Mouse (Mus musculus): ENCODE results near the gene Fam219b. TPM values are rescaled to one million over a fixed set of nuclear protein-coding genes. Genes with fewer than 3 reads are reported as not detected.

Gene Fam219b
- polyA plus RNA-seq, 1 experiment from 2014 or later = 10.6 TPM

GRCm38 (mm10) chr9:57504891-57505290 lies 32.4 kb upstream of the Fam219b start:
- Histone ChIP-seq H3K9ac (no peak overlapping the region), H3K27ac (peak overlapping the region; percentile 91), H3K9me3 (replicated peaks) (no peaks in the 10 kb centered on the region), H3K4me1 (replicated peaks) (peaks cover 46% of the 10 kb centered on the region), H3K27me3 (peaks cover 51% of the 10 kb centered on the region), H3K4me3 (peak overlapping the region; percentile 52; the same call in 1 of the 2 replicates), H3K4me2 (peak overlapping the region; percentile 94), H3K36me3 (no peaks in the 10 kb centered on the region)
- ATAC-seq (replicated peaks; ENCODE audit: insufficient number of reproducible peaks, insufficient read depth, low FRiP score, low read depth) = no peak
- WGBS = 51% methylated on average over 10 of the region's 10 CpGs

DNA sequence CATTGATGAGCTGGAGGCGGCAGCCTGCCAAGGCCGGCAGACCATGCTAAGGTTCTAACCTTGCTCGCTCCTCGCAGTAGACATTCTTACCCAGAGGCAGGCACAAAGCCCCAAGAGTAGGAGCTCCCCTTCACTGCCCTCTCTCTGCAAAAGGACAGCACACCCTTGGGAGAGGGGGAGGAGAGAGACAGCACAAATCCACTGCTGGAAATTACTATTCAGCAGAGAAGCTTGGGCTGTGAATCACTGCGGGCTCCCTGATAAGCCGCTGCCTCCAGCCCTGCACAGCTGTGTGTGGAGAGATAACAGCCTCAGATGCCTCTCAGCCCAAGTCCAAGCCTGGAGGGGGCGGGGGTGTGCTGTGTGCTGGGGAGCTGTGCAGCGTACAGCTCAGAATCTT lies 31.6 kb upstream of the Fam219b start:
- Histone ChIP-seq H3K4me1 (replicated peaks) (peaks cover 46% of the 10 kb centered on the region), H3K27me3 (peaks cover 43% of the 10 kb centered on the region), H3K4me3 (peak overlapping the region; percentile 21), H3K36me3 (no peaks in the 10 kb centered on the region), H3K9ac (peak overlapping the region; percentile 33; the same call in 1 of the 2 replicates), H3K4me2 (peak overlapping the region; percentile 94), H3K9me3 (replicated peaks) (no peaks in the 10 kb centered on the region), H3K27ac (peak overlapping the region; percentile 91)
- ATAC-seq (replicated peaks; ENCODE audit: insufficient number of reproducible peaks, insufficient read depth, low FRiP score, low read depth) = peak; percentile 90
- 2% methylated on average over 8 of the region's 8 CpGs for WGBS

DNA sequence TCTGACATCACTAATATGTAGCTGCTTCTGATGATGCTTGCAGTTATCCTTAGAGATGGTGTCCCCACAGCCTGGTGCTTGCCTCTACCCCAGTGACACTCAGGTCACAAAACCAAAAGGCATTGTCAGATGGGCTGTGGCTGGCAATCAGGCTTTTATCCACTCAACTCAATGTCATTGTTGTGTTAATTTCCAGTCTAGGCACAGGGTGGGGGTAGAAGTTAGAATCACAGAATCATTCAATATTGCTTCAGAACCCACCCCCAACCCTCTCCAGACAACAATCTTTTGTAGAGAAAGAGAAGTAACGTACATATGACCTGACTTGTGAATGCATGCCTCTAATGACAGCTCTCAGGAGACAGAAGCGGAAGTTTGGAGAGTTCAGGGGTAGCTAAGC lies 26.8 kb upstream of the Fam219b start:
- Histone ChIP-seq H3K27ac (no peak overlapping the region), H3K9me3 (replicated peaks) (no peaks in the 10 kb centered on the region), H3K27me3 (no peaks in the 10 kb centered on the region), H3K4me3 (no peak overlapping the region), H3K4me1 (replicated peaks) (peaks cover 9% of the 10 kb centered on the region), H3K36me3 (no peaks in the 10 kb centered on the region), H3K4me2 (no peak overlapping the region), H3K9ac (no peak overlapping the region)
- 69% methylated on average over 2 of the region's 2 CpGs for WGBS
- no peak for ATAC-seq (replicated peaks; ENCODE audit: insufficient number of reproducible peaks, insufficient read depth, low FRiP score, low read depth)

GRCm38 (mm10) chr9:57517113-57517512 lies 20.2 kb upstream of the Fam219b start:
- Histone ChIP-seq H3K4me3 (no peak overlapping the region), H3K4me1 (replicated peaks) (peaks cover 2% of the 10 kb centered on the region; the same call in 1 of the 2 replicates), H3K36me3 (no peaks in the 10 kb centered on the region), H3K27ac (no peak overlapping the region), H3K27me3 (no peaks in the 10 kb centered on the region), H3K9ac (no peak overlapping the region), H3K4me2 (no peak overlapping the region), H3K9me3 (replicated peaks) (no peaks in the 10 kb centered on the region)
- WGBS = 8% methylated on average over 3 of the region's 3 CpGs
- no peak for ATAC-seq (replicated peaks; ENCODE audit: insufficient number of reproducible peaks, insufficient read depth, low FRiP score, low read depth)

- no peaks in the 10 kb centered on the region for H3K27me3 ChIP-seq
- no peaks in the 10 kb centered on the region for H3K36me3 ChIP-seq
- peak; percentile 3; the same call in 1 of the 2 replicates for ATAC-seq (replicated peaks; ENCODE audit: insufficient number of reproducible peaks, insufficient read depth, low FRiP score, low read depth)
- H3K9me3 ChIP-seq (replicated peaks) = no peaks in the 10 kb centered on the region
- H3K27ac ChIP-seq = peak overlapping the region; percentile 98
- peak overlapping the region; percentile 62 for H3K4me2 ChIP-seq
- H3K4me3 ChIP-seq = peak overlapping the region; percentile 79
- WGBS = 27% methylated on average over 16 of the region's 16 CpGs
- H3K9ac ChIP-seq = peak overlapping the region; percentile 96
- H3K4me1 ChIP-seq (replicated peaks) = peaks cover 30% of the 10 kb centered on the region
These were observed 16.8 kb upstream of the Fam219b start for GRCm38 (mm10) chr9:57520375-57521055.

DNA sequence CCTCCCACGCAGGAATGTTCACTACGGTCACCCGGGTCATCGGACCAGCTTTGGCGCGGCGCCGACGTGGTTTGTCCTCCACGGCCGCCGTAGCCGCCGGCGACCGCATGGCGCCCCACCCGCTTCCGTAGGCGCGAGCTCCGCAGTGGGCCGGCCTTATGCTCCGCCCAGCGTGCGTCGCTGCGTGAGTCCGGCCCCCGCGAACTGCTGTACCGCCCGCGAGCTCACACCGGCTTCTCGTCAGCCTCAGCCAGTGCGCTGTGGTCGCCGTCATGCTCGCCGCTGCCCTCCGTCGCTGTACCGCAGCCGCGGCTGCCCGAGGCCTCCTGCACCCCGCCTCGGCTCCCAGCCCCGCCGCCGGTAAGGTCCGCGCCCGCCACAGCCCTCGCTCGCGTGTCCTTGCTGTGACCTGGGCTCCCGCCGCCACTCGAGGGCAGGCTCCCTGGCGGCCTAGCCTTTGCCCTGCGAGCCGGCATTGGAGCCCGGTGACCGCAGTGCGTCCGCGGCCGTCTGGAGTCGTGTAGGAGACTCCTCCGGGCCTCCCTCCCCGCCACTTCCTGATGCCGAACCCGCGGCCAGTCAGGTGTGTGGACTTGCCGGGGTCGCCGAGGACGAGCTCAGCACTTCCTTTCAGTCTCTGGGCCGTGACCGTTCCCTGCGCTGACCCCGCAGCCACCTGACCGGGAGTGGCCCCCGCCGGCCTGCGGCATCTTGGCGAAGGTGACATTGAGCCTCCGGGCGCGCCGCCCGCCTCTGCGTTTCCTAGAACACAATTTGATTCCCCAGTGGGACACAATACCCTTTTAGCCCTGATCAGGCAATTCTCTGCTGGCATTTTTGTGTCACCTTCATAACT lies 16.0 kb upstream of the Fam219b start, which contains the start of gene Cox5a:
Gene Cox5a, plus strand, starts transcription at position 219 of the 856 bp plus-strand sequence.
- H3K9me3 ChIP-seq (replicated peaks) = no peaks in the 10 kb centered on the region
- peak within 1 kb of the TSS; percentile 62 for H3K4me2 ChIP-seq
- peak; percentile 98 for ATAC-seq (replicated peaks; ENCODE audit: insufficient number of reproducible peaks, insufficient read depth, low FRiP score, low read depth)
- peak within 1 kb of the TSS; percentile 79 for H3K4me3 ChIP-seq
- WGBS = under 1% methylated on average over 95 of the region's 95 CpGs
- peak within 1 kb of the TSS; percentile 98 for H3K27ac ChIP-seq
- H3K9ac ChIP-seq = peak within 1 kb of the TSS; percentile 96
- H3K27me3 ChIP-seq = no peaks in the 10 kb centered on the region
- H3K4me1 ChIP-seq (replicated peaks) = peaks cover 36% of the 10 kb centered on the region
- H3K36me3 ChIP-seq = no peaks in the 10 kb centered on the region

DNA sequence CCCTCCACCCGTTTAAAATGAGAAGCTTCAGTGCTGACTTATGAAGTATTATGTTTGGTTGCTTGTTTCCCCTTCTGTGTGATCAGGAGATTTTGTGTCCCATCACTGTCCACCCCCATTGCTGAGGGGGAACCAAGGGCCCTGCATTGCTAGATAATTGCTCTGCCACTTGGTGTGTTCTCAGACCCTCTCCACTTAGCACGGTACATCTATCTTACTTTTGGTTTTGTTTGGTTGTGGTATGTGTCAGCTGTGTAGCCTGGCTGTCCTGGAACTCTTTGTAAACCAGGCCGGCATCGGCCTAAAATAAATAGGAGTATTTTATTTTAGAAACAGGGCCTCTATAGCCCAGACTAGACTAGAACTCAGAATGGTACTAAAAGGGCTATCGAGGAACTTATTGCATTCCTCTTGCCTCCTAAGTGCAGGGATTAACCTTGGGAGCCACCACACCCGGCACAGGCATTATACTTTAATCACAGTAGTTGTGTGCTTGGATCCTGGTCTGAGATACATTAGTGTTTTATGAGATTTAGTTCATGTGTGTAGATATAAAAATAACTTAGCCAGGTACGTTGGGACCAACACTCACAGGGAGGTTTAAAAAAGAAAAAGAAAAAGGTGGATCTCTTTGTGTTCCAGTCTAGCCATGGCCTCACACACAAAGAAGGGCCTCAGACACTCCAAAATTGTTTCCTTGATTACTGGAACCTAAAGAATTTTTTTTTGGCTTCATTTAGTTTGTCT lies 15.0 kb upstream of the Fam219b start:
- Histone ChIP-seq H3K4me1 (replicated peaks) (peaks cover 36% of the 10 kb centered on the region), H3K4me2 (peak overlapping the region; percentile 62), H3K4me3 (peak overlapping the region; percentile 79), H3K27ac (peak overlapping the region; percentile 98), H3K9ac (peak overlapping the region; percentile 96), H3K27me3 (no peaks in the 10 kb centered on the region), H3K9me3 (replicated peaks) (no peaks in the 10 kb centered on the region), H3K36me3 (no peaks in the 10 kb centered on the region)
- ATAC-seq (replicated peaks; ENCODE audit: insufficient number of reproducible peaks, insufficient read depth, low FRiP score, low read depth) = no peak
- 20% methylated on average over 7 of the region's 7 CpGs for WGBS

GRCm38 (mm10) chr9:57522861-57523246 lies 14.5 kb upstream of the Fam219b start:
- no peak for ATAC-seq (replicated peaks; ENCODE audit: insufficient number of reproducible peaks, insufficient read depth, low FRiP score, low read depth)
- H3K4me2 ChIP-seq = peak overlapping the region; percentile 62
- H3K36me3 ChIP-seq = no peaks in the 10 kb centered on the region
- H3K27me3 ChIP-seq = no peaks in the 10 kb centered on the region
- H3K9ac ChIP-seq = peak overlapping the region; percentile 96; the same call in 1 of the 2 replicates
- peak overlapping the region; percentile 98; the same call in 1 of the 2 replicates for H3K27ac ChIP-seq
- peak overlapping the region; percentile 79 for H3K4me3 ChIP-seq
- WGBS = 53% methylated on average over 4 of the region's 4 CpGs
- H3K9me3 ChIP-seq (replicated peaks) = no peaks in the 10 kb centered on the region
- H3K4me1 ChIP-seq (replicated peaks) = peaks cover 36% of the 10 kb centered on the region

DNA sequence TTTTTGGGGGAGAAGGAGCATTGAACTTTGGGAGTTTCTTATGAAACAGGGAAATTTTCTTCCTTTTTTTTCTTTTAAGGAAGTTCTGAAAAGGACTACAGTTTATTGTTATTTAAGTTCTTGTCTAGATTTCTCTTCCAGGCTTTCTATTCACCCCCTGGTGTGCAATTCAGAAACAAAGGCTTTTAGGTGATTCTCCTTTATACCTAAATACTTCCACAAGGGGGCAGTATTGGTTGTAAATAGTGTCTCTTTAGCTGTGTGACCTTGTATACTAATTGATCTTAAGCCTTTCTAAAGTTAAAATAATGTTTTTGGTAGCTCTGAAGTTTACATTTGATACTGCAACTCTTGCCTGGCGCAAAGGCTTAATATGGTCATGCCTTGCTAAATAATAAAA lies 13.6 kb upstream of the Fam219b start:
- H3K4me3 ChIP-seq = no peak overlapping the region
- H3K4me2 ChIP-seq = peak overlapping the region; percentile 62

DNA sequence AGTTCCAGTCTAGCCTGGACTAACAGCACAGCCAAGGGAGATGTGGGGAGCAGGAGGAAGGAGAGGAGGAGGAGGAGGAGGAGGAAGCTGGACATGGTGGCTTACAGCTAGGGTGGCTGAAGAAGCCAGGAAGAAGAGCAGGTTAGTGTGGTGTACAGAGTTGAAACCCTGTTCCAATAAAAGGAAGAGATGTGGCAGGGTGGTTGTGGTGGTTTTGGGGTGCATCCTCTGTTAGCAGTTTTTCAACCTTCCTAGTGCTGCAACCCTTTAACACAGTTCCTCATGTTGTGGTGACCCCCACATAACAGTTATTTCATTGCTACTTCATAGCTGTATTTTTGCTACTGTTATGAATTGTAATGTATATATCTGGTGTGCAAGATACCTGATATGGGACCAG lies 12.9 kb upstream of the Fam219b start:
- no peak overlapping the region for H3K27ac ChIP-seq
- peak overlapping the region; percentile 62; the same call in 1 of the 2 replicates for H3K4me2 ChIP-seq
- H3K36me3 ChIP-seq = peaks cover 9% of the 10 kb centered on the region; the same call in 1 of the 2 replicates
- H3K27me3 ChIP-seq = no peaks in the 10 kb centered on the region
- H3K9me3 ChIP-seq (replicated peaks) = no peaks in the 10 kb centered on the region
- no peak overlapping the region for H3K9ac ChIP-seq
- no peak overlapping the region for H3K4me3 ChIP-seq
- H3K4me1 ChIP-seq (replicated peaks) = peaks cover 36% of the 10 kb centered on the region
- no peak for ATAC-seq (replicated peaks; ENCODE audit: insufficient number of reproducible peaks, insufficient read depth, low FRiP score, low read depth)

More for the DNA sequence above, 13.6 kb upstream of the Fam219b start:
- no peaks in the 10 kb centered on the region for H3K27me3 ChIP-seq
- 0 out of 2 replicates have a peak, but pooled peaks cover 2% of the 10 kb centered on the region for H3K36me3 ChIP-seq
- no peak for ATAC-seq (replicated peaks; ENCODE audit: insufficient number of reproducible peaks, insufficient read depth, low FRiP score, low read depth)
- no peak overlapping the region for H3K9ac ChIP-seq
- WGBS = 88% methylated on average over 1 of the region's 1 CpGs
- no peak overlapping the region for H3K27ac ChIP-seq
- H3K4me1 ChIP-seq (replicated peaks) = peaks cover 36% of the 10 kb centered on the region
- no peaks in the 10 kb centered on the region for H3K9me3 ChIP-seq (replicated peaks)

- no peak for ATAC-seq (replicated peaks; ENCODE audit: insufficient number of reproducible peaks, insufficient read depth, low FRiP score, low read depth)
- no peak overlapping the region for H3K4me2 ChIP-seq
- H3K9ac ChIP-seq = no peak overlapping the region
- no peak overlapping the region for H3K4me3 ChIP-seq
- no peak overlapping the region for H3K27ac ChIP-seq
- H3K4me1 ChIP-seq (replicated peaks) = peaks cover 36% of the 10 kb centered on the region
- H3K36me3 ChIP-seq = peaks cover 20% of the 10 kb centered on the region
- WGBS = 66% methylated on average over 2 of the region's 2 CpGs
- H3K27me3 ChIP-seq = no peaks in the 10 kb centered on the region
- no peaks in the 10 kb centered on the region for H3K9me3 ChIP-seq (replicated peaks)
These were observed 11.8 kb upstream of the Fam219b start for GRCm38 (mm10) chr9:57525516-57525915.
